Mouse (Mus musculus): ENCODE results near the gene Mapk10.
"Not testable (repeated sequence)": the region's sequence is repeated elsewhere in the genome, so short reads cannot be mapped to it uniquely, and the experiment has no call there.

Gene Mapk10

GRCm38 (mm10) chr5:102953414-102953813 is 257.7 kb downstream of the Mapk10 start:
- no peaks in the 10 kb centered on the region for H3K4me1 ChIP-seq (replicated peaks; ENCODE audit: low read depth, low read length)
- H3K27me3 ChIP-seq (ENCODE audit: insufficient read depth, low read length), result no peaks in the 10 kb centered on the region
- H3K9me3 ChIP-seq (ENCODE audit: low read length), result no peaks in the 10 kb centered on the region
- H3K4me3 ChIP-seq (replicated peaks; ENCODE audit: low read length), result no peak overlapping the region
- H3K36me3 ChIP-seq (ENCODE audit: insufficient read depth, low read length), result no peaks in the 10 kb centered on the region
- TF ChIP-seq NANOG (IDR thresholded peaks at IDR 0.05; ENCODE audit: borderline replicate concordance, low read length), result no peak
- TF ChIP-seq POU5F1 (IDR thresholded peaks at IDR 0.05; ENCODE audit: borderline replicate concordance, low read length), result no peak
- TF ChIP-seq CTCF (conservative IDR thresholded peaks at IDR 0.05; ENCODE audit: low read length), result no peak

GRCm38 (mm10) chr5:102952918-102953317 is 258.2 kb downstream of the Mapk10 start:
- no peaks in the 10 kb centered on the region for H3K36me3 ChIP-seq (ENCODE audit: insufficient read depth, low read length)
- H3K4me3 ChIP-seq (replicated peaks; ENCODE audit: low read length), result no peak overlapping the region
- no peaks in the 10 kb centered on the region for H3K9me3 ChIP-seq (ENCODE audit: low read length)
- no peaks in the 10 kb centered on the region for H3K27me3 ChIP-seq (ENCODE audit: insufficient read depth, low read length)
- no peaks in the 10 kb centered on the region for H3K4me1 ChIP-seq (replicated peaks; ENCODE audit: low read depth, low read length)
- TF ChIP-seq CTCF (conservative IDR thresholded peaks at IDR 0.05; ENCODE audit: low read length), result no peak
- TF ChIP-seq POU5F1 (IDR thresholded peaks at IDR 0.05; ENCODE audit: borderline replicate concordance, low read length), result no peak
- TF ChIP-seq NANOG (IDR thresholded peaks at IDR 0.05; ENCODE audit: borderline replicate concordance, low read length), result no peak

- Histone ChIP-seq H3K4me1 (replicated peaks; ENCODE audit: low read depth, low read length) (no peaks in the 10 kb centered on the region), H3K27me3 (ENCODE audit: insufficient read depth, low read length) (no peaks in the 10 kb centered on the region), H3K9me3 (ENCODE audit: low read length) (no peaks in the 10 kb centered on the region), H3K4me3 (replicated peaks; ENCODE audit: low read length) (no peak overlapping the region), H3K36me3 (ENCODE audit: insufficient read depth, low read length) (no peaks in the 10 kb centered on the region)
- TF ChIP-seq POU5F1 (IDR thresholded peaks at IDR 0.05; ENCODE audit: borderline replicate concordance, low read length), result no peak
- no peak for TF ChIP-seq CTCF (conservative IDR thresholded peaks at IDR 0.05; ENCODE audit: low read length)
- TF ChIP-seq NANOG (IDR thresholded peaks at IDR 0.05; ENCODE audit: borderline replicate concordance, low read length), result no peak
Measured at GRCm38 (mm10) chr5:102947061-102947711, 263.9 kb downstream of the Mapk10 start.

GRCm38 (mm10) chr5:102946625-102947024 is 264.5 kb downstream of the Mapk10 start:
- H3K9me3 ChIP-seq (ENCODE audit: low read length), result no peaks in the 10 kb centered on the region
- H3K4me3 ChIP-seq (replicated peaks; ENCODE audit: low read length), result no peak overlapping the region
- TF ChIP-seq CTCF (conservative IDR thresholded peaks at IDR 0.05; ENCODE audit: low read length) (no peak), POU5F1 (IDR thresholded peaks at IDR 0.05; ENCODE audit: borderline replicate concordance, low read length) (no peak), NANOG (IDR thresholded peaks at IDR 0.05; ENCODE audit: borderline replicate concordance, low read length) (no peak)
- H3K27me3 ChIP-seq (ENCODE audit: insufficient read depth, low read length), result no peaks in the 10 kb centered on the region
- H3K4me1 ChIP-seq (replicated peaks; ENCODE audit: low read depth, low read length), result no peaks in the 10 kb centered on the region
- H3K36me3 ChIP-seq (ENCODE audit: insufficient read depth, low read length), result no peaks in the 10 kb centered on the region

- not testable (repeated sequence) for H3K4me1 ChIP-seq (replicated peaks; ENCODE audit: low read depth, low read length); H3K27me3 ChIP-seq (ENCODE audit: insufficient read depth, low read length)
Measured at GRCm38 (mm10) chr5:102943864-102944630, 267.1 kb downstream of the Mapk10 start.

GRCm38 (mm10) chr5:102930161-102930560 is 281.0 kb downstream of the Mapk10 start:
- Histone ChIP-seq H3K4me3 (replicated peaks; ENCODE audit: low read length) (no peak overlapping the region), H3K9me3 (ENCODE audit: low read length) (peaks cover 4% of the 10 kb centered on the region), H3K36me3 (ENCODE audit: insufficient read depth, low read length) (no peaks in the 10 kb centered on the region), H3K4me1 (replicated peaks; ENCODE audit: low read depth, low read length) (no peaks in the 10 kb centered on the region), H3K27me3 (ENCODE audit: insufficient read depth, low read length) (no peaks in the 10 kb centered on the region)
- no peak for TF ChIP-seq NANOG (IDR thresholded peaks at IDR 0.05; ENCODE audit: borderline replicate concordance, low read length)

More at GRCm38 (mm10) chr5:102943864-102944630, 267.1 kb downstream of the Mapk10 start:
- not testable (repeated sequence) for H3K36me3 ChIP-seq (ENCODE audit: insufficient read depth, low read length); H3K9me3 ChIP-seq (ENCODE audit: low read length); H3K4me3 ChIP-seq (replicated peaks; ENCODE audit: low read length)

- no peaks in the 10 kb centered on the region for H3K27me3 ChIP-seq (ENCODE audit: insufficient read depth, low read length)
- TF ChIP-seq POU5F1 (IDR thresholded peaks at IDR 0.05; ENCODE audit: borderline replicate concordance, low read length) (no peak), CTCF (conservative IDR thresholded peaks at IDR 0.05; ENCODE audit: low read length) (no peak), NANOG (IDR thresholded peaks at IDR 0.05; ENCODE audit: borderline replicate concordance, low read length) (no peak)
- H3K4me1 ChIP-seq (replicated peaks; ENCODE audit: low read depth, low read length), result no peaks in the 10 kb centered on the region
- H3K4me3 ChIP-seq (replicated peaks; ENCODE audit: low read length), result no peak overlapping the region
- H3K36me3 ChIP-seq (ENCODE audit: insufficient read depth, low read length), result no peaks in the 10 kb centered on the region
- no peaks in the 10 kb centered on the region for H3K9me3 ChIP-seq (ENCODE audit: low read length)
Measured at GRCm38 (mm10) chr5:102926786-102927185, 284.3 kb downstream of the Mapk10 start.

GRCm38 (mm10) chr5:102920199-102920598 is 290.9 kb downstream of the Mapk10 start:
- no peaks in the 10 kb centered on the region for H3K9me3 ChIP-seq (ENCODE audit: low read length)

More at GRCm38 (mm10) chr5:102920199-102920598, 290.9 kb downstream of the Mapk10 start:
- TF ChIP-seq CTCF (conservative IDR thresholded peaks at IDR 0.05; ENCODE audit: low read length) (no peak), NANOG (IDR thresholded peaks at IDR 0.05; ENCODE audit: borderline replicate concordance, low read length) (no peak), POU5F1 (IDR thresholded peaks at IDR 0.05; ENCODE audit: borderline replicate concordance, low read length) (no peak)
- Histone ChIP-seq H3K4me3 (replicated peaks; ENCODE audit: low read length) (no peak overlapping the region), H3K4me1 (replicated peaks; ENCODE audit: low read depth, low read length) (no peaks in the 10 kb centered on the region), H3K27me3 (ENCODE audit: insufficient read depth, low read length) (no peaks in the 10 kb centered on the region), H3K36me3 (ENCODE audit: insufficient read depth, low read length) (no peaks in the 10 kb centered on the region)
